Mouse (Mus musculus) ovary, postnatal 10 days (tissue): Measurements from ENCODE around the gene Mup5.
"Not testable (repeated sequence)": the region's sequence is repeated elsewhere in the genome, so short reads cannot be mapped to it uniquely, and the experiment has no call there.

Experiments used
- DNase-seq: peaks from one replicate; pipeline ENCODE4 v3.0.0; 2022; ENCODE audit warnings: low spot score

The Mup5 gene

DNA sequence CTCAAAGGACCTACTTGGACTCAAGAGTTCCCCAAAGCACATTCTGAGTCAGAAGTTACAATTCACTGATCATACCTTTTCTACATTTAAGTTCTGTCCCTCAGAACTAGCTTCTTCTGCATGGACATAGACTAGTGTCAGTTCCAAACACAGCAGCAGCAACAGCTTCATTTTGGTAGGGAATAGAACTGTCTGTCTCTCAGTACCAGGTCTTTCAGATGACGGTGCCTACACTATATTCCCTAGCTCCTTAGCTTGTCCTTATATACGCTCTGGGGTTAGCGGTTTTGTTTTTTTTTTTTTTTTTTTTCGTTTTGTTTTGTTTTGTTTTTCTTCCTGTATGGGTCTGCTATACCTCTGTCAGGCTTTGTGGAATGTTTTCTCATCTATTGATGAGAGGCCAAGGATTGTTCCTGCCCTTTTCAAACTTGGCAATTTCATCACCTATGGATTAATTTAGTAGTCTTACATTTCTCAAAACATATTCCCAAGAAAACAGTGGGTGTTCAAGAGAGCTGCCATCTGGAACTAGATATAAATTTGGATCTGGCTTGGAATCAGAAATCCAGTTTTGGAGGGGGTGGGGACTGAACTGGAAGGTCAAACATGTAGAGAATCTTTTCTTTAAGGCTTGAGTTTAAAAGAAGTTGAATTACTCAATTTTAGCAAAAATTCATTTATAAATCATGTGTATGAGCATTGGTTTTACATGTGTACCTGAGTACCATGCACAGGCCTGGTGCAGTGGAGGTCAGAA is at the start of gene Mup5:
Gene Mup5, minus strand, starts transcription at position 282 of the 757 bp plus-strand sequence.
- no peak for DNase-seq

DNA sequence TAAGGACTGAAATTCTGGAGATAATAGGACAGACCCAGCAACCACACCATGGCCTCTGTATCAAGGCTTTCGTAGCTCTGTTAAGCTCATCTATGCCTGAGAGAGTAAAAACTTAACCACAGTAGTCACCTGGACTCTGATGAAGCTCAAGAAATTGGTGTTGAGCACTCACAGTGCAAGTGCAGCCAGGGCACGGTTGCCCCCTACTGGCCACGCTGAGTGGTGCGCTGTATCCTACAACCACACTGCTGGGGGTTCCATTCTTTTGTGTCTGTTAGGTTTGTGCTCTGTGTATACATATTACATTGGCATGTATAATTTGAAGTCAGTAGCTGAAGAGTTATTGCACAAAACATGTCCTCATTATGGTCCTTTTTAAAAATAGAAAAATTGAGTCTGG is 23.1 kb upstream of the Mup5 start:
- DNase-seq = no peak

DNA sequence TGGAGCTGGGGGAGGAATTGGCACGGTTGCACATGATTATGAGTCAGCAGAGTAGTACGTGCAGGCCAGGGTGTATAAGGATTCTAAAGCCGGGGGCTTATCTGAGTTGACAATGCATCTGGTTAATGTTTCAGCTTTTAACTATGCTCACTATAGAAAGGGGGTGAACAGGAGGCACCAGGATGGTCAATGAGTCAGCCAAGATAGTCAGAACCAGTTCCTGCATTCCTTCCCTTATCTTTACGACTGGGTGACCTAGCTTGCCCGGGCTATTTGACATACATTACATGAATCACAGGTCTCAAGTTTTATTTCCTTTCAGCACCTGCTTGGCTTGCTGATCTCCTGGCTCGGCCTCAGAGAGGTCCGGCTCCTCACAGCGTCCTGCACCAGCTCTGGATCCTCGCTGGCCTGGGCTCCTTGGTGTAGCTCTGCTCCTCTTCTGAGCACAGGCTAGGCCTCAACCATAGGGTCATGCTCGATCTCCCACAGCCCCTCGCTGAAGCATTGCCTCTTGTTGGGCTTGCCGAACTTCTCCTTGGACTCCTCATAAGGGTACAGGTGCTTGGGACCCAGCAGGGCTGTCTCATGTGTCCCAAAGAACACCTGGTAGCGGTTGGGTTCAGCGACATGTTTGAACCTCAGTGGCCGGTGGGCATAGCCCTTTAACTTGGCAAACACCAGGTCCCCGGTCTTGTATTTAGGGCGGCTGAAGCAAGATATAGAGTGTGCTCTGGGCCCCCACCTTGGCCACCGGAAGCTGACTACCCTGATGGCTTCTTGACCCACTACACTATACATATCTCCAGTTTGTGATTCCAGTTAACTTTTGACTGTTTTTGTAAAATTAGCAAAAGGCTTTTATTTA is 21.0 kb upstream of the Mup5 start:
- no peak for DNase-seq

GRCm38 (mm10) chr4:61855344-61855743 is 20.3 kb upstream of the Mup5 start:
- no peak for DNase-seq

DNA sequence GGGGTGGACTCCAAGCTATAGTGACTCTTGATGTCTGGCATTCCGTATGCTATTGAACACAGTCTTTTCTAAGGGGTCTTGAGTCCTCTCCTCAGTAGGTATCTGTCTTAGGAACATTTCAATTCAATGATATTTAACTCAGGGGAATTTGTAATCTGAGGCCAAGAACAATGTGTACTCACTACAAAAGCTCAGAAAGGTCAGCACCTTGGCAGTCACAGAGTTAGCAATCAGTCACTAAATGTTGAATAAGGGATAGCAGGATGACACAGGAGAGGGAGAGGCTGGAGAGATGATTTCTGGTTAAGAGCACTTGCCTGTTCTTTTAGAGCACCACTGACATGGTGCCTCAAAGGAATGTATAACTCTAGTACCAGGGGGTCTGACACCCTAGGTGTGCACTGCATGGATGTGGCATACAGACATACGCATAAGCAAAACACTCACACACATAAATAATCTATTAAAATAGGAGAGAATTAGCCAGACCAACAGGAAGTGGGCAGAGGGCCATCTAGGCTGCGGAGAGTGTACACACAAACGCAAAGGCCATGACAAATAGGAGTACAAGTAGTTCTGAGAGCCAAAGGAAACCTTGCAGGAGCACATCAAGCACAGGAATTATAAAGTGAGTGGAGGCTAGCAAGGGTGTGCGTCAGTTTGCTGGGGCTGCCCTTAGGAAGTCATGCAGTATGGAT is 9.9 kb upstream of the Mup5 start:
- DNase-seq = no peak

GRCm38 (mm10) chr4:61829211-61829610 is 5.8 kb downstream of the Mup5 start:
- DNase-seq = no peak

DNA sequence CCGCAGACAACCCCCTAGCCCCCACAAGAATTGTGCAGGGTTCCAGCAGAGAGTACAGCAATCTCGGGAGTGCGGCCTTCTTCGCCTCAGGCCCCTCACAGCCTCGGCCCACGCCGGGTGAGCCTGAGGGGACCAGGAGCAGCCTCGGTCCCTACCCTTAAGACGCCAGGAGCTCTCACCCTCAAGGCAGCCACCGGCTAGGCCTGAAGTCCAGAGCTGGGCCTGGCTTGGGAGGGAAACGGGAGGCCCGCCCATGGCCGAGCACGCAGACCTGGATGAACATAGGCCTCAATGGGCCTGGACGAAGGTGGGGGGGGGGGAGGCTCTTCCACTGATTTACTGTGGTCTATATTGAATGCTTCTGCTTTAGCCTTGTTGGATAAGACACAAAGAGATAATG is 11.8 kb downstream of the Mup5 start:
- no peak for DNase-seq

GRCm38 (mm10) chr4:61822541-61822940 is 12.5 kb downstream of the Mup5 start:
- not testable (repeated sequence) for DNase-seq

DNA sequence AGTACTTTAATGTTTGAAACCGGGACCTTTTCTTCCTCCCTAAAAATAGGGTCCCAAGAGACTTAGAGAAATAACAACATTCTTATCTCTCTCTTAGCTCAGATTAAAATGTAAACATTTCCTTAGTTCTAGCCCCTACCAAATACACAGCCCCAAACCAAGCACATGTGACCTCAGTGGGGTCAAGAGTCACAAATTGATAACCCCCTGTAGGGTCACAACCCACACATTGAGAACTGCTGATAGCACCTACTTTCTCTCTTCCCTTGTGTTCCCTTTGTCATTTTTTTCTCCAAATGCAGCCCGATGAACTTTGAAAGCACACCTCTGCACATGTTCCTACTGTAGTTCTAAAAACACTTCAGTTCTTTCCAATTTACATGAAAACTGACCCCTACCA is 19.4 kb downstream of the Mup5 start:
- no peak for DNase-seq

DNA sequence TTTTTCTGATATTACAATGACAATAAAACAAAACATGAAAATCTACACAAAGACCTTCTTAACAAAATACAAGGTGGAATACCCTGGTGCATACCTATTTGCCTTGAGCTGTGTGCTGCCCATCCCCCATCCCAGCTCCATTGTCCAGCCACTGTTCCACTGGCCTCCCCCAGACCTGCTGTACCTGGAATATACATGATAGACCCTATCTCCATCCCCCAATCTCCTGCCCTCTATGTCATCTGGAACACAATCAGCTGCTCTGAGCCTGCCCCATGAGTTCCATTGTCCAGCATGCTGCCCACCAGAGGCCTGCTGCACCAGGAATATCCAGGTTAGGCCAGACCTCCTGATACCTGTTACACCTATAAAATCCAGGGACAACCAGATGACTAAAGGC is 21.6 kb downstream of the Mup5 start:
- no peak for DNase-seq

DNA sequence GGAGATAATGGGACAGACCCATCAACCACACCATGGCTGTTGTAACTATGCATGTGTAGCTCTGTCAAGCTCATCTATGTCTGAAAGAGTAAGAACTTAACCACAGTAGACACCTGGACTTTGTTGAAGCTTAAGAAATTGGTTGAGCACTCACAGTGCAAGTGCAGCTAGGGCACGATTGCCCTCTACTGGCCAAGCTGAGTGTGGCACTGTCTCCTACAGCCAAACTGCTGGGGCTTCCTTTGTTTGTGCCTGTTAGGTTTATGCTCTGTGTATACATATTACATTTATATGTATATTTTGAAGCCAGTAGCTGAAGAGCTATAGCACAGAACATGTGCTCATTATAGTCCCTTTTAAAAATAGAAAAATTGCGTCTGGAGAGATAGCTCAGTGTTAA is 23.8 kb downstream of the Mup5 start:
- not testable (repeated sequence) for DNase-seq

GRCm38 (mm10) chr4:61808926-61809325 is 26.1 kb downstream of the Mup5 start:
- DNase-seq = not testable (repeated sequence)

GRCm38 (mm10) chr4:61789699-61790098 is 45.3 kb downstream of the Mup5 start:
- not testable (repeated sequence) for DNase-seq

DNA sequence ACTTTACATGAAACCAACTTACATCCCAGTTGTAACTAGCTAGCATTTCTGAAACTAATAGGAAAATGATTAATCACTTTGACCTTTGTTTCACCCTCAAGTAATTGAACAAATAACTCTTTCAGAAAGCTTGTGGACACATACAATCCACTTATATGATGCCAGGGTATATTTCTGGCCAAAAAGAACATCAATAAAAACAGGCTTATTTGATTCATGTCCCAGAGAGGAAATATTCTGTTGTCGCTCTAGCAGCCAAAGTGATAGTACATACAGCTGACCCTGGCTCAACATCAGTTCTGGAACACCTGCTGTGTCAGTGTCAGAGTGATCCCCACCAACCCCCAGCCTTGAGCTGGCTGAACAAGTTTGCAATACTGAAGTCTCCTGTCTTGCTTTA is 50.8 kb downstream of the Mup5 start:
- not testable (repeated sequence) for DNase-seq

DNA sequence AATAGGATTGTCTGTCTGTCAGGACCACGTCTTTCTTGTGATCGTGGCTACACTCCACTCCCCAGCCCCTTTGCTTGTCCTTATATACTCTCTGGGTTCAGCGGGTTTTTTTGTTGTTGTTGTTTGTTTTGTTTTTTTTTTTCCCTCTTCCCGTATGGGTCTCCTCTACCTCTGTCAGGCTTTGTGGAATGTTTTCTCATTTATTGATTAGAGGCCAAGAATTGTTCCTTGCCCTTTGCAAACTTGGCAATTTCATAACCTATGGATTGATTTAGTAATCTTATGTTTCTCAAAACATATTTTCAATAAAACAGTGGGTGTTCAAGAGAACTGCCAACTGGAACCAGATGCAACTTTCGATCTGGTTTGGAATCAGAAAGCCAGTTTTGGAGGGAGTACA is 52.9 kb downstream of the Mup5 start, which contains the start of gene Mup19:
Gene Mup19, minus strand, starts transcription at position 101 of the 400 bp plus-strand sequence.
- DNase-seq = not testable (repeated sequence)
